Mouse (Mus musculus) midbrain, postnatal 0 days (tissue): ENCODE results near the gene Dlgap4. TPM values are rescaled to one million over a fixed set of nuclear protein-coding genes. Genes with fewer than 3 reads are reported as not detected.

ENCODE experiments used
- ATAC-seq: fragments of 200-750 bp; cut with Nextera tagmentation; 2 replicates; pipeline ENCODE4 v1.8.0; 2017; ENCODE audit warnings: moderate number of reproducible peaks, mild to moderate bottlenecking, moderate TSS enrichment, moderate library complexity; ENCODE audit not compliant: low FRiP score
- DNase-seq: peaks from one replicate; pipeline ENCODE4 v3.0.0-alpha.2; 2015; ENCODE audit warnings: low spot score
- H3K27ac ChIP-seq: fragments of 300-500 bp; sonication (generic); 2 replicates; pipeline ENCODE4 v1.5.1; 2014; ENCODE audit warnings: low read depth, mild to moderate bottlenecking, low read length, mixed read lengths
- H3K27me3 ChIP-seq: fragments of 300-500 bp; sonication (generic); 2 replicates; pipeline ENCODE4 v1.6.1; 2014; ENCODE audit warnings: low read length, control low read depth, mixed read lengths; ENCODE audit not compliant: insufficient read depth
- H3K36me3 ChIP-seq: fragments of 300-500 bp; sonication (generic); 2 replicates; pipeline ENCODE4 v1.6.1; 2014; ENCODE audit warnings: low read length, control low read depth, mixed read lengths; ENCODE audit not compliant: insufficient read depth
- H3K4me1 ChIP-seq: fragments of 300-500 bp; sonication (generic); 2 replicates; pipeline ENCODE4 v1.6.1; 2014; ENCODE audit warnings: mild to moderate bottlenecking, control low read depth, antibody characterized with exemption, low read length, mixed read lengths; ENCODE audit not compliant: insufficient read depth
- H3K4me2 ChIP-seq: fragments of 300-500 bp; sonication (generic); 2 replicates; pipeline ENCODE4 v1.6.1; 2014; ENCODE audit warnings: low read depth, mild to moderate bottlenecking, low read length, mixed read lengths; ENCODE audit not compliant: poor library complexity, severe bottlenecking
- H3K4me3 ChIP-seq: fragments of 300-500 bp; sonication (generic); 2 replicates; pipeline ENCODE4 v1.5.1; 2014; ENCODE audit warnings: low read depth, mild to moderate bottlenecking, low read length, moderate library complexity
- H3K9ac ChIP-seq: fragments of 300-500 bp; sonication (generic); replicated peaks from 2 replicates; pipeline ENCODE4 v1.6.1; 2014; ENCODE audit warnings: mild to moderate bottlenecking, low read length, moderate library complexity, mixed read lengths; ENCODE audit not compliant: poor library complexity, severe bottlenecking
- H3K9me3 ChIP-seq: fragments of 300-500 bp; sonication (generic); 2 replicates; pipeline ENCODE4 v1.6.1; 2016; ENCODE audit warnings: low read length, control low read depth
- CTCF ChIP-seq: IDR thresholded peaks from 2 replicates; pipeline ENCODE4 v1.5.1; 2016; ENCODE audit warnings: antibody characterized with exemption, mild to moderate bottlenecking
- whole genome bisulfite sequencing: fragments of 180-500 bp; shearing (Covaris S2); extraction: QIAGEN DNeasy Blood & Tissue Kit; methylation state at CpG from one replicate; pipeline ENCODE4 v1.1.7; 2014; 5-methylcytosine and 5-hydroxymethylcytosine counted together
- polyA plus RNA-seq: library from polyadenylated mRNA; unstranded; fragments of >200 nt; fragmentation: Nextera tagmentation; extraction: Ambion mirVana; gene quantifications from 2 replicates; pipeline ENCODE4 v1.2.1, GENCODE M21; 2015
- total RNA-seq: library from RNA; depleted of rRNA; stranded (reverse); fragments of >200 nt; gene quantifications from 2 replicates; pipeline ENCODE4 v1.2.3, GENCODE M21; 2014

The Dlgap4 gene
- total and polyA plus RNA-seq, 2 experiments from 2014 or later = 240 to 246 TPM

- Histone ChIP-seq H3K36me3 (no peaks in the 10 kb centered on the region), H3K9me3 (no peaks in the 10 kb centered on the region), H3K4me3 (no peak overlapping the region), H3K27ac (no peak overlapping the region), H3K9ac (no peak overlapping the region), H3K4me1 (0 out of 2 replicates have a peak, but pooled peaks cover 2% of the 10 kb centered on the region), H3K27me3 (0 out of 2 replicates have a peak, but pooled peaks cover 3% of the 10 kb centered on the region), H3K4me2 (no peak overlapping the region)
- ATAC-seq (no peak), DNase-seq (no peak)
- TF ChIP-seq CTCF = no peak
Measured at GRCm38 (mm10) chr2:156773470-156773869, 160.0 kb downstream of the Dlgap4 start.

GRCm38 (mm10) chr2:156774035-156774737 lies 160.7 kb downstream of the Dlgap4 start:
- WGBS = 71% methylated on average over 13 of the region's 13 CpGs
- ATAC-seq (no peak), DNase-seq (peak; percentile 5)
- Histone ChIP-seq H3K9me3 (no peaks in the 10 kb centered on the region), H3K27ac (no peak overlapping the region), H3K9ac (no peak overlapping the region), H3K4me3 (no peak overlapping the region), H3K4me1 (0 out of 2 replicates have a peak, but pooled peaks cover 2% of the 10 kb centered on the region), H3K4me2 (peak overlapping the region; percentile 49; the same call in 1 of the 2 replicates), H3K36me3 (no peaks in the 10 kb centered on the region), H3K27me3 (0 out of 2 replicates have a peak, but pooled peaks cover 3% of the 10 kb centered on the region)
- no peak for TF ChIP-seq CTCF

GRCm38 (mm10) chr2:156774738-156775454 lies 161.4 kb downstream of the Dlgap4 start, which contains the start of gene Myl9:
TSS of gene Myl9 (plus strand) at chr2:156775420.
- Histone ChIP-seq H3K27ac (no peak within 1 kb of the TSS), H3K36me3 (no peaks in the 10 kb centered on the region), H3K9me3 (no peaks in the 10 kb centered on the region), H3K4me2 (peak within 1 kb of the TSS; percentile 49), H3K4me1 (0 out of 2 replicates have a peak, but pooled peaks cover 2% of the 10 kb centered on the region), H3K9ac (peak within 1 kb of the TSS; percentile 39; the same call in 1 of the 2 replicates), H3K27me3 (0 out of 2 replicates have a peak, but pooled peaks cover 3% of the 10 kb centered on the region), H3K4me3 (peak within 1 kb of the TSS; percentile 29)
- no peak for TF ChIP-seq CTCF
- ATAC-seq = peak; percentile 78
- WGBS = 2% methylated on average over 27 of the region's 28 CpGs
- peak; percentile 60 for DNase-seq

GRCm38 (mm10) chr2:156775455-156776435 lies 162.2 kb downstream of the Dlgap4 start:
- 35% methylated on average over 17 of the region's 17 CpGs for WGBS
- 0 out of 2 replicates have a peak overlapping the region, but pooled peaks have one; percentile 24 for H3K9ac ChIP-seq
- DNase-seq = peak; percentile 27
- H3K4me2 ChIP-seq = peak overlapping the region; percentile 49
- 0 out of 2 replicates have a peak, but pooled peaks cover 2% of the 10 kb centered on the region for H3K4me1 ChIP-seq
- H3K4me3 ChIP-seq = peak overlapping the region; percentile 29
- H3K36me3 ChIP-seq = no peaks in the 10 kb centered on the region
- H3K9me3 ChIP-seq = no peaks in the 10 kb centered on the region
- no peak for TF ChIP-seq CTCF
- no peak overlapping the region for H3K27ac ChIP-seq
- ATAC-seq = peak; percentile 45; the same call in 1 of the 2 replicates
- 0 out of 2 replicates have a peak, but pooled peaks cover 3% of the 10 kb centered on the region for H3K27me3 ChIP-seq

- Histone ChIP-seq H3K27me3 (0 out of 2 replicates have a peak, but pooled peaks cover 3% of the 10 kb centered on the region), H3K36me3 (no peaks in the 10 kb centered on the region), H3K4me3 (no peak overlapping the region), H3K4me2 (no peak overlapping the region), H3K9me3 (no peaks in the 10 kb centered on the region), H3K4me1 (0 out of 2 replicates have a peak, but pooled peaks cover 2% of the 10 kb centered on the region), H3K27ac (no peak overlapping the region), H3K9ac (no peak overlapping the region)
- DNase-seq (no peak), ATAC-seq (no peak)
- WGBS = 88% methylated on average over 2 of the region's 2 CpGs
- TF ChIP-seq CTCF = no peak
Measured at GRCm38 (mm10) chr2:156776907-156777306, 163.4 kb downstream of the Dlgap4 start.
